Mouse (Mus musculus) lung, adult 2 months (tissue): ENCODE measurements around the gene Mms22l. TPM values are rescaled to one million over a fixed set of nuclear protein-coding genes. Genes with fewer than 3 reads are reported as not detected.
"Not testable (repeated sequence)": the region's sequence is repeated elsewhere in the genome, so short reads cannot be mapped to it uniquely, and the experiment has no call there.

Experiments
- DNase-seq: peaks from one replicate; pipeline ENCODE4 v3.0.0; 2022
- H3K4me1 ChIP-seq: fragments of 200-500 bp; 2 replicates; pipeline ENCODE4 v1.6.1; 2011; ENCODE audit warnings: low read length; ENCODE audit not compliant: control insufficient read depth, insufficient read depth
- H3K4me3 ChIP-seq: fragments of 200-500 bp; replicated peaks from 2 replicates; pipeline ENCODE3; 2011; ENCODE audit warnings: low read depth, mild to moderate bottlenecking, control low read depth, low read length; ENCODE audit errors: extremely low read depth
- CTCF ChIP-seq: fragments of 200-500 bp; IDR thresholded peaks from 2 replicates; pipeline ENCODE4 v1.5.1; 2011; ENCODE audit warnings: mild to moderate bottlenecking, low read length, control low read depth; ENCODE audit not compliant: insufficient read depth
- POLR2A ChIP-seq: fragments of 200-500 bp; IDR thresholded peaks from 2 replicates; pipeline ENCODE4 v1.6.1; 2011; ENCODE audit warnings: low read depth, mild to moderate bottlenecking, control low read depth, low read length, borderline replicate concordance; ENCODE audit errors: extremely low read depth
- WGBS: fragments of 180-500 bp; shearing (Covaris S2); methylation state at CpG from one replicate; pipeline ENCODE4 v1.1.7; 2018; 5-methylcytosine and 5-hydroxymethylcytosine counted together
- polyA plus RNA-seq: library from polyadenylated mRNA; depleted of rRNA; stranded (reverse); fragments of >200 nt; gene quantifications from 2 replicates; pipeline ENCODE4 v1.2.3, GENCODE M21; 2012; rRNA removed

The Mms22l gene
- 1.1 and 1.8 TPM in 2 replicates for polyA plus RNA-seq

DNA sequence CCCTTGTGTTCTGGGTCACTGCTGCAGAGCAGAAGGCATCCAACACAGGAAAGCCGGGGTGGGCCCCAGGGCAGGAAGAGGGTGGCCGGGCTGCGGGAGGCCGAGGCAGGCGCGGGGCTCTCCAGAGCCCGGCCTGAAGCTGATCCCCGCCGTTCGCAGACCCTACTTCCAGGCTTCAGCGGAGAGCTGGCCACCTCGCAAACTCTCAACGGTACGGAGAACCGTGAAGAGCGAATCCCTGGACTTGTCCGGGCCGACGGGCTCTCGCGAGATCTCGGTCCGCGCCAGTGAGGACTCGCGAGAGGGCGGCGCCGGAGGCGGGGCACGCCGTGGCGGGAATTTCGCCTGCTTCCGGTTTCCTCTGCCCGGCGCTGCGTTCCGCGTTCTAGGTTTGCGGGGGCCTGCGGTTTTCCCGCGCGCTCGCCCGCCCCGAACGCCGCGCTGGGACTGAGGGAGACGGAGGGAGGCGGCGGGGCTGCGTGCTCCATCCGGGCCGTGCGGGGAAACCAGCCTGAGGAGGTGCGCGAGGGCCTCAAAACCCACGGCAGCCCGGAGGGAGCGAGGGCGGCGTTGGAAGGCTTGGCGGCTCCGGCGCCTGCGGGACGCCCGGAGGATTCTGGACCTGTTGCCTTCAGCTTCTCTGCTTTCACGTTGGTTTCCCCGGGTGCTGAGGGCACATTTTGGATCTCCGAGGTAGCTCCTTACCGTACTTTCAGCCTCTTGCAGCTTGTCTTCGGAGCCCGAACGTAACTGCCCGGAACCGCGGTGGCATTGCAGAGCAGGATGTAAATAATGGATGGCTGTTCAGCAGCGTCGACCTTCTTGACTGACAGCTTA is at the start of gene Mms22l:
Gene Mms22l, plus strand, starts transcription at position 336 of the 837 bp plus-strand sequence.
- Histone ChIP-seq H3K4me1 (peaks cover 2% of the 10 kb centered on the region; the same call in 1 of the 2 replicates), H3K4me3 (peak within 1 kb of the TSS; percentile 97)
- TF ChIP-seq CTCF (no peak), POLR2A (peak; percentile 81; the same call in 1 of the 2 replicates)
- under 1% methylated on average over 83 of the region's 83 CpGs for WGBS
- DNase-seq: peak; percentile 90

- 81% methylated on average over 4 of the region's 4 CpGs for WGBS
- DNase-seq, H3K4me1 ChIP-seq, H3K4me3 ChIP-seq: not testable (repeated sequence)
Observed at GRCm38 (mm10) chr4:24484046-24484445, 12.2 kb upstream of the Mms22l start.

DNA sequence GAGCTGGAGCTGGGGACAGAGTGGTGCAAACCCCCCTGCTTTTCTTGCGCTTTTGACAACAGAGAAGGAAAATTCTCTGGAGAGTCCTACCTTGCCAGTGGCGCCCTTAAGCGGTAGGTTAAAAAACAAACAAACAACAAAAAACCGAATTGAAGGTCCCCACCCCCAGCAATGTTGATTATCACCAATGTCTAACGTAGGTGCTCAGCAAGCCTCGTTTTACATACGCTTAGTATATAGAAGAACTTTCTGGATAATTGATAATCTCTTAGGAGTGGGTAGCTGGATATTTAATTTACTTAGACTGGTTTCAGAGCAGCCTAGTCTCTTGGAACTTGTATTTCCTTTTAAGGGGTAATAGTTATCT is 685 bp downstream of the Mms22l start:
- Histone ChIP-seq H3K4me3 (peak overlapping the region; percentile 97), H3K4me1 (peaks cover 2% of the 10 kb centered on the region; the same call in 1 of the 2 replicates)
- WGBS: 3% methylated on average over 7 of the region's 7 CpGs
- TF ChIP-seq CTCF: no peak
- no peak for TF ChIP-seq POLR2A
- DNase-seq: no peak

- 94% methylated on average over 3 of the region's 3 CpGs for WGBS
- Histone ChIP-seq H3K4me3 (no peak overlapping the region), H3K4me1 (no peaks in the 10 kb centered on the region)
- TF ChIP-seq POLR2A (no peak), CTCF (no peak)
- no peak for DNase-seq
Observed at GRCm38 (mm10) chr4:24509195-24509594, 12.9 kb downstream of the Mms22l start.

DNA sequence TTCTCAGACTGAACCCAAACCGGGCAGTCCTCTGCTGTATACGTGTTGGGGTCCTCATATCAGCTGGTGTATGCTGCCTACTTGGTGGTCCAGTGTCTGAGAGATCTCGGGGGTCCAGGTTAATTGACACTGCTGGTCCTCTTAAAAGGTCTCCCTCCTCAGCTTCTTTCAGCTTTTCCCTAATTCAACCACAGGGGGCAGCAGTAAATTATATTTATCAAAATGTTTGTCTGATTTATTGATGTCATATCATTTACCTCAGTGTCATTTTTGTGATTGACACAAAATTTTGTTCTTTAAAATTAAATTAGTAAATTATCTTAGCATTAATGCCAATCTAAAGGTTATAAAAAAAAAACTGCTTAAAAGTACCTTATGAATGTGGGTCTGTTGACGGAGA is 40.7 kb downstream of the Mms22l start:
- 84% methylated on average over 4 of the region's 4 CpGs for WGBS
- no peak overlapping the region for H3K4me3 ChIP-seq
- no peaks in the 10 kb centered on the region for H3K4me1 ChIP-seq
- TF ChIP-seq POLR2A: no peak
- TF ChIP-seq CTCF: no peak
- DNase-seq: no peak

- TF ChIP-seq CTCF: no peak
- no peak for TF ChIP-seq POLR2A
- no peak for DNase-seq
- Histone ChIP-seq H3K4me3 (no peak overlapping the region), H3K4me1 (no peaks in the 10 kb centered on the region)
- 80% methylated on average over 3 of the region's 3 CpGs for WGBS
Observed at GRCm38 (mm10) chr4:24543421-24543820, 47.2 kb downstream of the Mms22l start.

DNA sequence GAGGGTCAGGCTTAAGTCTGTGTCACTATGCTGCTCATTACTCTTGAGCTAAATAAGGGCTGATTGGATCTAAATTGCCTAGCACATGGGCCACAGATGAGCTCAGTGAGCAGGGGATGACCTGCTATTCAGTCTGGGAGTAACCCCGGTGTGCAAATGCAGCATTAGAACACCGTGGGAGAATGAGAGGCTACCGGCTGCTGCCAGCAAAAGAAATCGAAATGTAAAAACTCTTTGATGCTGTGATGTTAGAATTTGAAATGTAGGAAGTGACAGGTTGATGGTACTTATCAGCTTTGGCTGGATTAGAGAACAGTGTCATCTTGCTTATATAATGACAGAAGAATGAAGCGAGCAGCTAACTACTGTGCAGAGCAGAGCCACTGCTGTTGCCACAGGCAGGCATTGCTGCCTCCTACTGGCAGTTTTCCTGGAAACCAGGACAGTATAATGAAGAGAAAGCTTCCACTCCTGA is 48.5 kb downstream of the Mms22l start:
- no peak for DNase-seq
- no peaks in the 10 kb centered on the region for H3K4me1 ChIP-seq
- 77% methylated on average over 5 of the region's 5 CpGs for WGBS

GRCm38 (mm10) chr4:24556116-24556820 is 60.0 kb downstream of the Mms22l start:
- no peak overlapping the region for H3K4me3 ChIP-seq
- TF ChIP-seq POLR2A (no peak), CTCF (no peak)
- 49% methylated on average over 6 of the region's 6 CpGs for WGBS
- no peaks in the 10 kb centered on the region for H3K4me1 ChIP-seq
- DNase-seq: no peak

More for the DNA sequence above, 48.5 kb downstream of the Mms22l start:
- TF ChIP-seq POLR2A (no peak), CTCF (peak; percentile 28; the same call in 1 of the 2 replicates)
- H3K4me3 ChIP-seq: no peak overlapping the region

GRCm38 (mm10) chr4:24557149-24557548 is 60.9 kb downstream of the Mms22l start:
- no peak for DNase-seq
- TF ChIP-seq CTCF (no peak), POLR2A (no peak)
- Histone ChIP-seq H3K4me1 (no peaks in the 10 kb centered on the region), H3K4me3 (no peak overlapping the region)
- 63% methylated on average over 4 of the region's 4 CpGs for WGBS
